Mouse (Mus musculus) Patski (cell line): ENCODE results near the gene Btaf1. TPM values are rescaled to one million over a fixed set of nuclear protein-coding genes. Genes with fewer than 3 reads are reported as not detected.

ENCODE experiments used
- ATAC-seq: fragments of 100-300 bp; one replicate; pipeline ENCODE4 v1.8.0; 2021
- CTCF ChIA-PET: fragments of 350-600 bp; sonication (Branson Sonifier 250); formaldehyde crosslinking; loops from one replicate; lab custom pipeline; 2022; ENCODE audit warnings: inconsistent platforms; lab: Charles Lee
- POLR2A ChIA-PET: fragments of 350-600 bp; sonication (Branson Sonifier 250); formaldehyde crosslinking; loops from one replicate; lab custom pipeline; 2022; ENCODE audit warnings: antibody characterized with exemption, inconsistent platforms; lab: Charles Lee
- DNase-seq: peaks from one replicate; pipeline ENCODE4 v3.0.0-alpha.2; 2011; ENCODE audit warnings: low read depth, low spot score
- H3K27me3 ChIP-seq: fragments of 371-371 bp; one replicate; pipeline ENCODE4 v1.5.1; 2021
- CTCF ChIP-seq: fragments of 100-300 bp; IDR thresholded peaks from one replicate; pipeline ENCODE4 v1.5.1; 2021
- in situ Hi-C: fragments of 300-500 bp; cut with MboI; formaldehyde crosslinking; loops from 3 replicates; pipeline ENCODE4 v1.11.1; 2018; ENCODE audit warnings: low pct_unique_long_range_greater_than_20kb, mixed read lengths
- polyA plus RNA-seq: library from polyadenylated mRNA; unstranded; gene quantifications from one replicate; pipeline ENCODE4 v1.2.3, GENCODE M21; 2021

The Btaf1 gene
- polyA plus RNA-seq: 24.3 TPM

DNA sequence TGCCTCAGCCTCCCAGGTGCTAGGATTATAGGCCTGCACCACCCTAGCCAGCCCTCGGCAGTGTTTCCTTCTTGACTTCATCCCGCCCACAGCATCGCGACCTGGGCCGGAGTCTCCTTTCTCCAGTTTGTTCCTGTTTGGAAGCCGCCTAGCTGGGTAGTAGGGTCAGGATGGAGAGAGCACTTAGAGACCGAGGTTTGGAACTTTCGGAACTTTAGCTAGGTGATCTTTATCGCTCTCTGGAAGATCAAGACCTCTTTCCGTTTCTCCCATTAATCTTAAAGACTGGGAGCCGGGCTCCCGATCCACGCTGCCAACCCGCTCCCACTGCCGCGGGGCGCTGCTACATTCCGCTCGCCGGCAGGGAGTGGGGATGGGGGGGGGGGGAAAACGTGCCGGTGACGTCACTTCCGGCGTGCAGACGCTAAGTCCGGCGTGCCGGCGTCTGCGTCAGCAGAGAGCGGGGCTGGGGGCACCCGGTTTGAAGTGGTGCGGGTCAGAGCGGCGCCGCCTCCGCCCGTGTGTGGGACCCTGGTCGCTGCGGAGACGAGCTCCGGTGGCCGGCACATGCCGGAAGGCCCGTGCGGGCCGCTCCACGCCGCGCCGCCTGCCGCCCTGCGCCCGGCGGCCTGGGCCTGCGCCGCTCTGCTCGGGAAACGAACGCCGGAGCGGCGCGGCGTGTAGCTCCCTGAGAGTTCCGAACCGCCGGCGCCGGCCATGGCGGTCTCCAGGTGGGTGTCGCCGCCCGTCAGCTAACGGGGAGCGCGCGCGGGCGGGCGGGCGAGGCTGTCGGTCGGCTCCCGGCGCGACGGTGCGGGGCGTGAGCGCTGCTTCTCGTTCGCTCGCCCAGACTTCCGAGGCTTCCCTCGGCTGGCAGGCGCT is at the start of gene Btaf1:
Gene Btaf1 (plus strand): TSS at position 409 of the 882 bp plus-strand sequence.
- TF ChIP-seq CTCF: no peak
- POLR2A ChIA-PET: interaction anchor here (0.7 to 0.8 kb wide), 3 partner anchors 32 to 519 kb away, joined by 3 read pairs; no protein-coding TSS in a partner anchor
- no peaks in the 10 kb centered on the region for H3K27me3 ChIP-seq
- no peak for DNase-seq
- ATAC-seq: peak; percentile 85
- CTCF ChIA-PET: interaction anchor here (1.4 to 2.5 kb wide), 2 partner anchors 28 to 48 kb away, joined by 3 to 9 read pairs; no protein-coding TSS in a partner anchor
- in situ Hi-C loops: loop anchor here (10.0 kb wide), 1 partner anchor 811 kb away; no protein-coding TSS in a partner anchor

DNA sequence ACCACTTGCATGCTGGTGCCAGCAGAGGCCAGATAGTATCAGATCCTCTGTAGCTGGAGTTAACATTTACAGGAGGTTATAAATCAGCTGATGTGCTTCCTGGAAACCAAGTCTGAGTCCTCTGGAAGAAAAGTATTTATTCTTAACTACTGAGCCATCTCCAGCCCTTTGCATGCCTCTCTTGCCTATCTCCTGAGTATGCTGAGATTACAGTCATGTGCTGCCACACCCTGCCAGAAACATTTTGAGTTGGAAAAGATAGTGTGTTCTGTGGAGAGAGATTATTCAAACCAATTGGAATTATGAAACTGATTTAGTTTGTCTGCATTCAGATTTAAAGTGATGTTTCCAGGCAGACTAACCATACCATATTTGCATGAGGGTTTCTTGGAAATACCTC is 48.5 kb upstream of the Btaf1 start:
- ChIA-PET CTCF (interaction anchor here (1.2 to 4.2 kb wide), 2 partner anchors 9 to 11 kb away, joined by 3 to 21 read pairs; no protein-coding TSS in a partner anchor), POLR2A (interaction anchor here (0.6 kb wide), 1 partner anchor 255 kb away, joined by 3 read pairs; no protein-coding TSS in a partner anchor)
- TF ChIP-seq CTCF: no peak
- no peaks in the 10 kb centered on the region for H3K27me3 ChIP-seq
- ATAC-seq (no peak), DNase-seq (no peak)
- in situ Hi-C loops: no loop called here

DNA sequence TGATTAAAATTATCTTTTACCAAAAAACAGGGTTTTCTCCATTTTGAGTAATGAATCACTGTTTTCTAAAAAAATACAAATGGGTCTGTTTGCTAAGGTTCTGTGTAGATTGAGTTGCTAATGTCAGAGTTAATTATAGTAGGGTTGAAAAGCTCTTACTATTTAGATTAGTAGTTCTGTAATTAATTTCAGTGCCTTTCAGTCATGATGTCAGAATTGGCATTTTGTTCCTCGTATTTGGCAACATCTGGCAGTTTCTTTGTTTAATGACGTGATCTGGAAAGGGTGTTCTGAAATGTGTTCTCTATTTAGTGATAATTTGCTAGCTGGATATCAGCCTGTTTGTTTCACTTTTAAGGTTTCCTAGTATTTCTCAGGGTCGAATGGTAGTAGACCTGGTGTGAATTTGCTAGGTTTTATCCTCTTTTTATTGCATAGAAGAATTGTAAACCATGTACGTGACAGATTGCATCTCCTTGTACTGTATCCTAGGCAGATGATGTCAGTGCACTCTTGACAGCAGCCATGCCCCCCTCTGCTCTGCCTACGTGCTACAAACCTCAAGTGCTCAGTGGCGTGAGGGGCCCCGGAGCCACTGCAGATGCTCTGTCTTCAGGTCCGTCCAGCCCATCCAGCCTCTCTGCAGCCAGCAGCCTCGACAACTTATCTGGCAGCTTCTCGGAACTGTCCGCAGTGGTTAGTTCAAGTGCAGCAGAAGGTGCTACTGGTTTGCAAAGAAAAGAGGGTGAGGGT is 47.0 kb upstream of the Btaf1 start:
- CTCF ChIA-PET: interaction anchor here (1.1 to 4.2 kb wide), 4 partner anchors 10 to 46 kb away, joined by 3 to 21 read pairs (median 3); no protein-coding TSS in a partner anchor
- POLR2A ChIA-PET: no interaction called here
- in situ Hi-C loops: no loop called here
- no peak for TF ChIP-seq CTCF
- DNase-seq (no peak), ATAC-seq (no peak)
- H3K27me3 ChIP-seq: no peaks in the 10 kb centered on the region

DNA sequence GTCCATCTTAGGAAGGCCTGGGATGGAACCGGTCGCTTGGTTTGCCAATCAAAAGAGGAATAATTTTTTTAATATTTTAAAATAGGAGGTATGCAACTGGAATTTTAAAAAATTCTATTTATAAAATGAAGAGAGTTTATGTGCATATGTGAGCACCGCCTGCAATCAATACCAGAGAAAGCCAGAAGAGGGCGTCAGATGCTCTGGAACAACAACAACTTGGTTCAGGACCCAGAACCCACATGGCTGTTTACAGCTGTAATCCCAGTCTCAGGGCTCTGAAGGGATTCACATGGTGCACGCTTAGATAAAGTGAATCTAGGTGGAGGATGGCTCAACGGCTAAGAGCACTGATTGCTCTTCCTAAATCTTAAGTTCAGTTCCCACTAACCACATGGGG is 42.8 kb upstream of the Btaf1 start:
- POLR2A ChIA-PET: no interaction called here
- no peak for DNase-seq
- in situ Hi-C loops: no loop called here

DNA sequence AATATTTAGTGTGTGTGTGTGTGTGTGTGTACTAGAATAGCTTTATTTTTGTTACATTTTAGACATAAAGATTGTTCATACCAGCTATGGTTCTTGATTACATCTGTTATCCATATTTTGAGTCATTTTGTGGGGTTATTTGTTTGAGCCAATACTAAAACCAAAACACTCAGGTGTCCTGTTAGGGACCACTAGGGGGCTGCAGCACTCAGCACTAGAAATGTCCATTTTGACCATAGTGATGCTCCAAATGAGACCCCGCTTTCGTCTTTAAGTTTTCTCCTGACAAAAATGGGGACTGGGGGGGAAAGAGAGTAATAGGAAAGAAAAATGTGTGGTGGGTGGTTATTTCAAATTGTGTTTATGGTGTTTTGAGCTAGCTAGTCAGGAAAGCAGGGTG is 39.6 kb upstream of the Btaf1 start:
- ATAC-seq: no peak
- TF ChIP-seq CTCF: peak; percentile 57
- CTCF ChIA-PET: interaction anchor here (0.7 to 1.7 kb wide), 13 partner anchors 9 to 49 kb away, joined by 3 to 6 read pairs (median 3); no protein-coding TSS in a partner anchor
- no peak for DNase-seq
- H3K27me3 ChIP-seq: no peaks in the 10 kb centered on the region
- POLR2A ChIA-PET: interaction anchor here (0.6 kb wide), 1 partner anchor 23 kb away, joined by 3 read pairs; no protein-coding TSS in a partner anchor
- in situ Hi-C loops: no loop called here

More for the DNA sequence above, 42.8 kb upstream of the Btaf1 start:
- peak; percentile 71 for TF ChIP-seq CTCF
- ATAC-seq: no peak
- CTCF ChIA-PET: interaction anchor here (1.0 to 1.6 kb wide), 2 partner anchors 9 to 17 kb away, joined by 4 to 5 read pairs; no protein-coding TSS in a partner anchor
- no peaks in the 10 kb centered on the region for H3K27me3 ChIP-seq

DNA sequence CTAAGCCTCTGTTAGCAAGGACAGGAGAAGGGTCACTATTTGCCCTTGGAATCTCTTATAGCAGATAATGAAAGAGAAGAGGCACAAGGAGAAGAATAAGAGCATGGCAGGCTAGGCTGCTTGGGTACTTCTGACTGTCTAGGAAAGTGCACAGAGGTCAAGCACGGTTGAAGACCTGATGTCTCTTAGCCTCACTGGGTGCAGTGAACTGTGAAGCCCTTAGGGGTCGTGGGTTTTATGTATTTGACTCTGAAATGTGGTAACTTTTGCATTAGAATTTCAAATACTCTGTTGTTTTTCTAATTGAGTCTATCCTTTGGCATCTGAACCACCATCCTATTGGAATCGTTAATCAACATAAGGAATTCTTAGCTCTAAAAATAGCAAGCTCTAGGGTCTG is 38.2 kb upstream of the Btaf1 start:
- DNase-seq (no peak), ATAC-seq (no peak)
- CTCF ChIA-PET: interaction anchor here (1.3 to 1.6 kb wide), 3 partner anchors 22 to 35 kb away, joined by 3 to 4 read pairs (median 4); no protein-coding TSS in a partner anchor
- POLR2A ChIA-PET: no interaction called here
- in situ Hi-C loops: no loop called here
- no peaks in the 10 kb centered on the region for H3K27me3 ChIP-seq
- no peak for TF ChIP-seq CTCF

DNA sequence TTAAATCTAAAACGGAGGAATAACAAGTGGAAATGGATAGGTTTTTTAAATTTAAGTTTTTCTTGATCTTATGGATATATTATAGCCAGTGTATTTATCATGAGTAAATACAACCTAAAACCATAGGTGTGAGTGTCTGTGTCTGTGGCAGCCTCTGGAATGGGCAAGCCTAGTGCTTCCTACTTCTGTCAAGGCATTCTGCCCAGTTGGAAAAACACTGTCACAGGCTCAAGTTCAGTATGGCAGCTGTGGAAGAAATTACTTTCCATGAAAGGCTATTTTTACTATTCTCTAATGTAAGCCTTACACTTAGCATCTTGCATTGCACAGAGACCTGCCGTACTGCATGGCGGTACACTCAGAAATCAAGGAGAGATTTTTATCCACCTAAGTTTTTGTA is 34.1 kb upstream of the Btaf1 start:
- CTCF ChIA-PET: interaction anchor here (1.4 to 1.7 kb wide), 3 partner anchors 9 to 17 kb away, joined by 4 read pairs; no protein-coding TSS in a partner anchor
- TF ChIP-seq CTCF: no peak
- ATAC-seq: no peak
- DNase-seq: no peak
- no peaks in the 10 kb centered on the region for H3K27me3 ChIP-seq
- POLR2A ChIA-PET: interaction anchor here (0.7 kb wide), 1 partner anchor 16 kb away, joined by 3 read pairs; no protein-coding TSS in a partner anchor
- in situ Hi-C loops: no loop called here

DNA sequence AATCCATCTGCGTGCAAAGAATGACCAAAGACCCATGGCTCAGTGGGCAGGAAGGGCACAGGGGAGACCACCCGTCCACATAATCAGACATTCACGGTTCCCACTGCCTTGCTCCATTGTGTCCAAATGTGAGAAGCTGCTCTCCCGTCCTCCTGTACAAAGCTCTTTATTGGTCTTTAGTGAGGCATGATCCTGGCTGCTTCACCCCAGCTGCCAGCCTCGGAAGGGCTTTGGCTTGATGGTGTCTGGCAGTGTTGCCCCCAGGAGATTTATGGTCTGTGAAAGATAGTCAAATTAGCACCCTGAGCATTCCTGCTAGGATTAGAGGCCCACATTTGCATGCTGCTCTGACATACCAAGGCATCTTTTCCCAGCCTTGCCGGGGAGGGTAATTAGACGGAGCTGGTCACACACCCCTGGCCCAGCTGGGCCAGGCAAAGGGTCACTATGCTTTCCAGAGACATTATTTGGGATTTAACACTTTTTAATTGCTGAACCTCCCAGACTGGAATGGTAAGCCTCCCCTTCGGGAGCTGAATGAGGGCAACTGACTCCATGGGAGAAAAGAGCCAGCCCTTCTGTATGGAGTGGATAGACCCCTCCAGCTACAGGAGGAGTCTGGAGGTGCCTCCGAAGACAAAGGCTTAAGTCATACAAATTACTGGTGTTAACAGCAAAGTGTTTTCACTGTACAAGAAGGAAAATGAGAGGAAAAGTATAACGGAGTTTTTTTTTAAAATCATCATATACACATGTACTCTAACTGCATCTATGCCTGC is 28.9 kb upstream of the Btaf1 start:
- DNase-seq (peak; percentile 47), ATAC-seq (peak; percentile 59)
- no peak for TF ChIP-seq CTCF
- CTCF ChIA-PET: interaction anchor here (1.0 to 2.9 kb wide), 6 partner anchors 13 to 48 kb away, joined by 3 to 10 read pairs (median 4); partner anchors contain the start of gene Btaf1
- in situ Hi-C loops: no loop called here
- H3K27me3 ChIP-seq: no peaks in the 10 kb centered on the region
- POLR2A ChIA-PET: interaction anchor here (0.6 kb wide), 1 partner anchor 24 kb away, joined by 3 read pairs; no protein-coding TSS in a partner anchor

DNA sequence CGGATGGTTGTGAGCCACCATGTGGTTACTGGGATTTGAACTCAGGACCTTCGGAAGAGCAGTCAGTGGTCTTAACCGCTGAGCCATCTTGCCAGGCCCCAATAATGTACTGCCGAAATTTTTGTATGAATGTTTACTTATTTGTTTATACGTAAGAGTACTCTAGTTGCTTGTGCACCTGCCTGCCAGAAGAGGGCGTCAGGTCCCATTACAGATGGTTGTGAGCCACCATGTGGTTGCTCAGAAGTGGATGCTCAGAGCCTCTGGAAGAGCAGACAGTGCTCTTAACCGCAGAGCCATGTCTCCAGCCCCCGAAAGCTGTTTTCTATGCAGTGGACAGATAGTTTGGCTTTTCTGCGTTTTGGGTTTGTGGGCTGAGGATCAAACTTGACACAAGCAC is 28.1 kb upstream of the Btaf1 start:
- no peak for DNase-seq
- no peak for ATAC-seq
- in situ Hi-C loops: no loop called here
- POLR2A ChIA-PET: no interaction called here
- CTCF ChIA-PET: interaction anchor here (1.1 to 2.9 kb wide), 7 partner anchors 15 to 48 kb away, joined by 3 to 9 read pairs (median 4); partner anchors contain the start of gene Btaf1
- H3K27me3 ChIP-seq: no peaks in the 10 kb centered on the region
- TF ChIP-seq CTCF: peak; percentile 80
